Mouse (Mus musculus) thymus, postnatal 14 days (tissue): ENCODE data around the gene Gpr65.
"Not testable (repeated sequence)": the region's sequence is repeated elsewhere in the genome, so short reads cannot be mapped to it uniquely, and the experiment has no call there.

ENCODE experiments used
- DNase-seq: peaks from one replicate; pipeline ENCODE4 v3.0.0; 2021

The Gpr65 gene

GRCm38 (mm10) chr12:98268441-98269369, at the start of gene Gpr65:
Gene Gpr65, plus strand, starts transcription at chr12:98268635.
- peak; percentile 38 for DNase-seq

GRCm38 (mm10) chr12:98223286-98223685, 45.1 kb upstream of the Gpr65 start:
- DNase-seq, result no peak

- DNase-seq, result no peak
Observed at GRCm38 (mm10) chr12:98227037-98227436, 41.4 kb upstream of the Gpr65 start.

GRCm38 (mm10) chr12:98238478-98238877, 30.0 kb upstream of the Gpr65 start:
- not testable (repeated sequence) for DNase-seq

- DNase-seq, result no peak
Observed at GRCm38 (mm10) chr12:98244161-98244560, 24.3 kb upstream of the Gpr65 start.

- DNase-seq, result no peak
Observed at GRCm38 (mm10) chr12:98244865-98245264, 23.6 kb upstream of the Gpr65 start.

- DNase-seq, result peak; percentile 68
Observed at GRCm38 (mm10) chr12:98246835-98247234, 21.6 kb upstream of the Gpr65 start.

GRCm38 (mm10) chr12:98249671-98250070, 18.8 kb upstream of the Gpr65 start:
- no peak for DNase-seq

GRCm38 (mm10) chr12:98250327-98250726, 18.1 kb upstream of the Gpr65 start:
- DNase-seq, result no peak

GRCm38 (mm10) chr12:98252417-98252816, 16.0 kb upstream of the Gpr65 start:
- no peak for DNase-seq

- no peak for DNase-seq
Observed at GRCm38 (mm10) chr12:98255373-98255995, 13.0 kb upstream of the Gpr65 start.

GRCm38 (mm10) chr12:98258371-98258844, 10.0 kb upstream of the Gpr65 start:
- no peak for DNase-seq

GRCm38 (mm10) chr12:98258845-98259517, 9.5 kb upstream of the Gpr65 start, which contains the start of gene Galc:
Gene Galc, minus strand, starts transcription at chr12:98259459.
- DNase-seq, result peak; percentile 86

GRCm38 (mm10) chr12:98259518-98259852, 8.9 kb upstream of the Gpr65 start:
- no peak for DNase-seq

- no peak for DNase-seq
Observed at GRCm38 (mm10) chr12:98265697-98266096, 2.7 kb upstream of the Gpr65 start.

GRCm38 (mm10) chr12:98269791-98270745, 1.6 kb downstream of the Gpr65 start:
- peak; percentile 71 for DNase-seq

- no peak for DNase-seq
Observed at GRCm38 (mm10) chr12:98270810-98271566, 2.6 kb downstream of the Gpr65 start.

- no peak for DNase-seq
Observed at GRCm38 (mm10) chr12:98272433-98272832, 4.0 kb downstream of the Gpr65 start.

GRCm38 (mm10) chr12:98280530-98280929, 12.1 kb downstream of the Gpr65 start:
- DNase-seq, result peak; percentile 70

- no peak for DNase-seq
Observed at GRCm38 (mm10) chr12:98280996-98281395, 12.6 kb downstream of the Gpr65 start.

- DNase-seq, result no peak
Observed at GRCm38 (mm10) chr12:98282776-98283486, 14.5 kb downstream of the Gpr65 start.
